Mouse (Mus musculus) limb, embryonic 14.5 days (tissue): ENCODE measurements around the gene Acpp. TPM values are rescaled to one million over a fixed set of nuclear protein-coding genes. Genes with fewer than 3 reads are reported as not detected.

Experiments
- ATAC-seq: fragments of 200-750 bp; cut with Nextera tagmentation; 2 replicates; pipeline ENCODE4 v1.8.0; 2017; ENCODE audit warnings: low read depth, moderate number of reproducible peaks, moderate TSS enrichment; ENCODE audit not compliant: low FRiP score
- DNase-seq: peaks from one replicate; pipeline ENCODE4 v3.0.0-alpha.2; 2015; ENCODE audit warnings: low spot score
- H3K27ac ChIP-seq: fragments of 300-500 bp; sonication (generic); replicated peaks from 2 replicates; pipeline ENCODE4 v1.5.1; 2014; ENCODE audit warnings: low read depth, mild to moderate bottlenecking, low read length, moderate library complexity, mixed read lengths
- H3K27me3 ChIP-seq: fragments of 300-500 bp; sonication (generic); 2 replicates; pipeline ENCODE4 v1.6.1; 2014; ENCODE audit warnings: low read length, mixed read lengths; ENCODE audit not compliant: control insufficient read depth, insufficient read depth
- H3K36me3 ChIP-seq: fragments of 300-500 bp; sonication (generic); 2 replicates; pipeline ENCODE4 v1.6.1; 2014; ENCODE audit warnings: mild to moderate bottlenecking, low read length, moderate library complexity, mixed read lengths; ENCODE audit not compliant: control insufficient read depth, insufficient read depth
- H3K4me1 ChIP-seq: fragments of 300-500 bp; sonication (generic); 2 replicates; pipeline ENCODE4 v1.6.1; 2014; ENCODE audit warnings: antibody characterized with exemption, low read length, mixed read lengths; ENCODE audit not compliant: control insufficient read depth, insufficient read depth
- H3K4me2 ChIP-seq: fragments of 300-500 bp; sonication (generic); replicated peaks from 2 replicates; pipeline ENCODE4 v1.6.1; 2014; ENCODE audit warnings: low read depth, mild to moderate bottlenecking, low read length, moderate library complexity; ENCODE audit not compliant: severe bottlenecking
- H3K4me3 ChIP-seq: fragments of 300-500 bp; sonication (generic); replicated peaks from 2 replicates; pipeline ENCODE4 v1.5.1; 2014; ENCODE audit warnings: low read length
- H3K9ac ChIP-seq: fragments of 300-500 bp; sonication (generic); 2 replicates; pipeline ENCODE4 v1.6.1; 2014; ENCODE audit warnings: mild to moderate bottlenecking, low read depth, low read length, moderate library complexity; ENCODE audit not compliant: severe bottlenecking
- H3K9me3 ChIP-seq: fragments of 300-500 bp; sonication (generic); 2 replicates; pipeline ENCODE4 v1.6.1; 2016; ENCODE audit warnings: low read length; ENCODE audit not compliant: control insufficient read depth
- POLR2A ChIP-seq: fragments of 200-500 bp; IDR thresholded peaks from 2 replicates; pipeline ENCODE4 v1.8.0; 2012; ENCODE audit warnings: inconsistent platforms, mild to moderate bottlenecking, moderate library complexity, borderline replicate concordance; ENCODE audit not compliant: insufficient read depth, insufficient read length; ENCODE audit errors: extremely low read depth
- WGBS: fragments of 180-500 bp; shearing (Covaris S2); extraction: QIAGEN DNeasy Blood & Tissue Kit; methylation state at CpG from one replicate; pipeline ENCODE4 v1.1.7; 2014; 5-methylcytosine and 5-hydroxymethylcytosine counted together
- polyA plus RNA-seq, 2 experiments: library from polyadenylated mRNA; depleted of rRNA in 1 of 2; stranded (reverse) in 1 of 2; unstranded in 1 of 2; fragments of >200 nt; fragmentation: Nextera tagmentation in 1 of 2; extraction: Ambion mirVana in 1 of 2; gene quantifications; 2 replicates each; pipeline versions ENCODE4 v1.2.1 to v1.2.3; 2012 to 2014

The Acpp gene
- polyA plus RNA-seq, 2 experiments: 1.7 to 2.7 TPM

DNA sequence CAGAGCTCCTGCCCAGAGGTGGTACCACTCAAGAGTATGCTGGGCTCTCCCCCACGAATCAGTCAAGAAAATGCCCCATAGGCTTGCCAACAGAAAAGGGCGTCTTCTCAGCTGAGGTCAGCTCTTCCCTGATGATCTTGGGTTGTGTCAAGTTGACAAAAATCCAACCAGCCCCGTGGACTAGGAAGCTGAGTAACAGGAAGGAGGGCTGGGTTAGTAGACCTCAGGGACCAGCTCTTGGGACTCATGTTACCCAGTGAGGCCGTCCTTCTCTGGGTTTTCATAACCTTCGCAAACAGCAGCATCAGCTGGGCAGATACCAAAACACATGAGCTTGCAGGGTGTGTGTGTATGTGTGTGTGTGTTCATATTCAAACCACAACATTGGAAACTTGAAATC is 55.8 kb downstream of the Acpp start:
- no peak for DNase-seq
- H3K27me3 ChIP-seq: no peaks in the 10 kb centered on the region
- no peak for TF ChIP-seq POLR2A
- no peak overlapping the region for H3K9ac ChIP-seq
- no peak overlapping the region for H3K27ac ChIP-seq
- ATAC-seq: no peak
- H3K36me3 ChIP-seq: no peaks in the 10 kb centered on the region
- 65% methylated on average over 5 of the region's 5 CpGs for WGBS
- H3K4me3 ChIP-seq: no peak overlapping the region
- H3K4me1 ChIP-seq: no peaks in the 10 kb centered on the region
- H3K9me3 ChIP-seq: no peaks in the 10 kb centered on the region
- H3K4me2 ChIP-seq: no peak overlapping the region

DNA sequence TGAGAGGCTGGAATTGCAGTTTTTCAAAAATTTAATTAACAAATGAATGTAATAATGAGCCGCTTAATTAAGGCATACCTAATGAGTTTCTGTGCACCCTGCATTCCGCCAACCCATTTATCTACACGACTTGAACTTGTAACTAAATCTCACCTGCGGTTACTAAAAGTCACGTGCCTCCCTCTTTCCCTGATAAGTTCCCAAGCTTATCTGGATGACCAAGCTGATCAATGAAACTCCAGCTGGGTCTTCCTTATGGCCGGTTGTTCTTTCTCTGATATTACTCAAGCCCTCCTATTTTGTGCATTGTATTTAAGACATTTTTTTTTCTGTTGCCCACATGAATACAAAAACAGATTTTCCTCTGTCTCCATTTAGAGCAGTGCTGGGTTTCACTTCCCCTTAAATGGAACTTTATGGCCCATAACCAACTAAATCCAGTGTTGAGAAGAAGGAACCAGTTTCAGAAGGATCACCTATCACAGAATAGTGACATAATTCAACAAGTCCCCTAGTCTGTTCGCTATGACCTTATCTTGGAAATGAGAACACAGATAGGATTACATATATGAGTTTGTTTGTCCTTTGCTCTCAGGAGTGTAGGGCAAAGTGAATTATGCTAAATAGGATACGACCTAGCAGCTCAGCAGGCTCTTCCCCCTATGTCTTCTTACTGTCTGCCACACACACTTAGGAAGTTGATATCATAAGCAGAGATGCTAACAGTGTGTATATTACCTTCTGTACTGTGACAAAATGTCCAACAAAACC is 56.6 kb downstream of the Acpp start:
- 75% methylated on average over 8 of the region's 8 CpGs for WGBS
- Histone ChIP-seq H3K9ac (no peak overlapping the region), H3K4me2 (no peak overlapping the region), H3K4me1 (no peaks in the 10 kb centered on the region), H3K36me3 (no peaks in the 10 kb centered on the region), H3K27ac (no peak overlapping the region), H3K4me3 (no peak overlapping the region), H3K9me3 (no peaks in the 10 kb centered on the region), H3K27me3 (no peaks in the 10 kb centered on the region)
- no peak for TF ChIP-seq POLR2A
- ATAC-seq (no peak), DNase-seq (no peak)

DNA sequence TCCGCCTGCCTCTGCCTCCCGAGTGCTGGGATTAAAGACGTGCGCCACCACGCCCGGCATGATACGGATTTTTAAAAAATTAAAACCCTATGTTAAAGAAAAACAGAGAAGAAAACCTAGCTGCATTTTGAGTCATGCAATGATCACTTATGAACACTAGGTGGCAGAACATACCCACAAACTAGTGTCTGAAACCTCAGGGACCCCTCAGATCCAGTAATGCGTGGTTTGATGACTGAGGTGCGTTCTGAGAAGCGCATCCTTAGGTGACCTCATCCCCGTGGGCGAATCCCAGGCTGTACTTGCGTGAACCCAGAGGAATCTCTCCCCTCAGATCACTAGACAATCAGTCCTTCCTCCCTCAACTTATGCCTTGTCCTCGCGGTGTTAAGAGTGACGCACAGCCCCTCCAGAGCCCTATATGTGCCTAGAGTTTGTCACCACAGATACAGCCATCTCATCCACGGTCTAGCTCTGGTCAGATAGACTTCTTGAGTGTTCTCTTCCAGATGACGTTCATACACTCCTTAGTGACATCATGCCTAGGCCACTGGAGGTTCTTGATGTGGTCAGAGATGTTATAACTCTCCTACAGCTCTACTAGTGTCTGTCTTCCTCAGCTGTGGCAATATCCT is 59.9 kb downstream of the Acpp start:
- Histone ChIP-seq H3K27me3 (no peaks in the 10 kb centered on the region), H3K9ac (no peak overlapping the region), H3K4me2 (no peak overlapping the region), H3K4me3 (no peak overlapping the region), H3K9me3 (no peaks in the 10 kb centered on the region), H3K27ac (no peak overlapping the region), H3K4me1 (no peaks in the 10 kb centered on the region), H3K36me3 (no peaks in the 10 kb centered on the region)
- WGBS: 20% methylated on average over 18 of the region's 18 CpGs
- no peak for TF ChIP-seq POLR2A
- DNase-seq (peak; percentile 44), ATAC-seq (no peak)

DNA sequence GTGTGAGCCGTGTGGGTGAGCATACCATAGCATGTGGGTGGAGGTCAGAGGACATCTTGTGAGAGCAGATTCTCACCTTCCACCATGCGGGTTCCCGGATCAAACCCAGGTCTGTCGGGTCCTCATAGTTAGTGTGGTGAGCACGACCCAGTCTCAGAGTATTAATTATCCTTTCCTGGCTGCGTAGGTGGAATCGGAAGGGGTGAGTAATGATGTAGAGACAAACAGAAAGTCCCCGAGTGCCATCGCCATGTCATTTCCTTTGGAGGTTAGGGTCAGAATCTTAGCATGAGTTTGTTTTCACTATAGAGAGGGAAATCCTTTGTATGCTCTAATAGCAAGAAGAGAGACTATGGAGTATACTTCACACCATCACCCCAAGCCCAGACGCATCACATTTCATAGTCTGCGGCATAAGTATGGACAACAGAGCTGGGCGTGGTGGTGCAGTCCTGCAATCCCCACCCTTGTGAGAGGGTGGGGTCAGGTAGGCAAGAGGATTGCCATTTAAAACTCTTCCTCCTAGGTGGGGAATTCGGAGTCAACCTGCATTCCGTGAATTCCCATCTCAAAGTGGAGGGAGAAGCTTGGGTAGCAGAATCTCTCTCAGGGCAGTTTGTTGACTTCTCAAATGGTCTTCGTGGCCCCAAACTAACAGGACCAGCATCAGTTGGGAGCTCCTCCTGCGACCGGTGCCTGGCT is 62.3 kb downstream of the Acpp start:
- no peak for TF ChIP-seq POLR2A
- no peak overlapping the region for H3K4me2 ChIP-seq
- WGBS: 78% methylated on average over 17 of the region's 17 CpGs
- no peaks in the 10 kb centered on the region for H3K36me3 ChIP-seq
- H3K4me1 ChIP-seq: no peaks in the 10 kb centered on the region
- no peaks in the 10 kb centered on the region for H3K27me3 ChIP-seq
- ATAC-seq (no peak), DNase-seq (no peak)
- no peak overlapping the region for H3K4me3 ChIP-seq
- no peak overlapping the region for H3K27ac ChIP-seq
- no peak overlapping the region for H3K9ac ChIP-seq
- H3K9me3 ChIP-seq: no peaks in the 10 kb centered on the region

DNA sequence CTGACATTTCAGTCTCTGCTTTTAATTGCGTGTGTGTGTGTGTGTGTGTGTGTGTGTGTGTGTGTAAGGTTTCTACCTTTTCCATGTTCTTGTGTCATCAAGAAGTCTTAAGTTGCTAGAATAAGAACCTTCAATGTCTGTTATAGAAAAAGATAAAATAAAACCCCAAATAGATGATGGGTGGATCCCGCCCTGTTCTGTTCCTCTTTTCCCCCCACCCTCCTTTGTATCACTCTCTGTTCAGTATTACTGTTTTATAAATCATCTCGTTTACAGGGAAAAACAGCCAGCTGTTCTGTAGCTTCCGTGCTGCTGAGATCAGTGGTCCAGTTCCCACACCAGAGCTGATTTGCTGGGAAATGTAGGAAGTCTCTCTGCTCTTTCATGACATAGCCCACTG is 65.5 kb downstream of the Acpp start:
- WGBS: 62% methylated on average over 4 of the region's 4 CpGs
- Histone ChIP-seq H3K4me1 (no peaks in the 10 kb centered on the region), H3K9me3 (no peaks in the 10 kb centered on the region), H3K27ac (no peak overlapping the region), H3K4me2 (no peak overlapping the region), H3K9ac (no peak overlapping the region), H3K36me3 (no peaks in the 10 kb centered on the region), H3K4me3 (no peak overlapping the region), H3K27me3 (no peaks in the 10 kb centered on the region)
- ATAC-seq (no peak), DNase-seq (no peak)
- TF ChIP-seq POLR2A: no peak
